Mouse (Mus musculus): ENCODE results near the gene Gm43517. TPM values are rescaled to one million over a fixed set of nuclear protein-coding genes. Genes with fewer than 3 reads are reported as not detected.

Gene Gm43517
- total RNA-seq, 1 experiment from 2014 or later, result not detected

DNA sequence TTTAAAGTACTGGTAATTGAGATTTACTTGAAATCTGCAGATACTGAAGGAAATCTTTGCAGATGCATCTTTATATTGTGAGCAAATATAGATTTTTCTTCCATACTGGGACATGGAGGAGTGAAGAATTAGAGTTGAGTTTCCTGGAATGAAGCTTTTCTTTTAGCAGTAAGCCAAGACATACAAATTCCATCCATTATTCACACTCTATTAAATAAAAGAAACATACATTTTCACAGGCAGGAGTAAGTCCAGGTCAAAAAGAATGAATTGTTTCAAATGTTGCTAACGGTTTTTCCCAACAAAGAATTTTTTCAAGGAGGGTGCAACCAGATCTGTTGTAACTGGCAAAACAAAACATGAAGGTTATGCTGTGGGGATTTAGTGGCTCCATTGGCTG lies 14.6 kb downstream of the Gm43517 start:
- ATAC-seq (ENCODE audit: extremely low read depth, insufficient number of reproducible peaks, low FRiP score, poor library complexity, severe bottlenecking), result no peak

DNA sequence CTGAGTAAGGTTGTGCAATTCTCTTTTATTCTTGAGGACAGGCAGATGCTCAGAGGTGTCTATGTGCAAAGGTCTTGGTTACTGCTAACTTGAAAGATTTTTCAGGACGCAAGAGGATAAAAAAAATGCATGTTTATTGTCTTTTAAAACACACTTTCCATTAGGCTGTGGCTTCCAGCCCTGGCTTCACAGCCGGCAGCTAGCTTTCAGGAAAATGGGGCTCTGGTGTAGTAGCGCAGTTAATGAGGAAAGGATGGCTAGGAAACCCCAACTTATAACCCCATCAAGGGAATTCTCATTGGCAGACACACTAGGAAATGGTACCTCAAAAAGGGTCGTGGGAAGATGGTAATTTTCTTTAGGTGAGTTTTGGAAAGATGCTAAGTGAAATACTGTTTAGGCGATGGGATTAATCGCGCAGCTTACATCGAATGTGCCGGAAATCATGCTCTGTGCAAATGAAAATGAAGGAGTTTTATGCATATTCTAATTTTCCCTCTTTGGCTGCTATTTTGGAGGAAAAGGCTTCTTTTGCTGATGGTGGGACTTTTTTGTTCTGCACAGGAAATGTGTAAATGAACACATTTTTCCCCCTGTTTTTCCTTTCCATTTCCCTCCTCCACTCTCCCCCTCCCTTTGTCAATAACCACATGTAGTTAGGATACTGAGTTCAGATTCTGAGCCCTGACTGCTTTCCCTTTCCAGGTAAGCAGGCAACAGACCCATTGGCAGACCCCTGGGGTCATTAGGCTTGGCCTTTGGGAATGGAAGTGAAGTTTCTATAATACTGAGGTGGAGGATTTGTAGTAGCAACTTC lies 15.3 kb downstream of the Gm43517 start:
- ATAC-seq (ENCODE audit: extremely low read depth, insufficient number of reproducible peaks, low FRiP score, poor library complexity, severe bottlenecking), result no peak

DNA sequence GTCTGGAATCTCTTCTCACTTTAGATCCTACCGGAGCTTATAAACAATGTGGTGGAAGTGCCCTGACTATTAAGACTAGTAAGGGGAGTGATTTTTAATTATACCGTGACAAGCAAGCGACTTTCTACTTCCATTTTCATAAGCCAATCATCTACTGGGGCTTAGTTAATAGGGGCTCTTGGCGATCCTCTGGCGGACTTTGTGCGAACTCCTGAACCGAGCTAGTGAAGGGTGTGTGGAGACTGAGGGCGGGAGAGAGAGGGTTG lies 15.8 kb downstream of the Gm43517 start:
- no peak for ATAC-seq (ENCODE audit: extremely low read depth, insufficient number of reproducible peaks, low FRiP score, poor library complexity, severe bottlenecking)

DNA sequence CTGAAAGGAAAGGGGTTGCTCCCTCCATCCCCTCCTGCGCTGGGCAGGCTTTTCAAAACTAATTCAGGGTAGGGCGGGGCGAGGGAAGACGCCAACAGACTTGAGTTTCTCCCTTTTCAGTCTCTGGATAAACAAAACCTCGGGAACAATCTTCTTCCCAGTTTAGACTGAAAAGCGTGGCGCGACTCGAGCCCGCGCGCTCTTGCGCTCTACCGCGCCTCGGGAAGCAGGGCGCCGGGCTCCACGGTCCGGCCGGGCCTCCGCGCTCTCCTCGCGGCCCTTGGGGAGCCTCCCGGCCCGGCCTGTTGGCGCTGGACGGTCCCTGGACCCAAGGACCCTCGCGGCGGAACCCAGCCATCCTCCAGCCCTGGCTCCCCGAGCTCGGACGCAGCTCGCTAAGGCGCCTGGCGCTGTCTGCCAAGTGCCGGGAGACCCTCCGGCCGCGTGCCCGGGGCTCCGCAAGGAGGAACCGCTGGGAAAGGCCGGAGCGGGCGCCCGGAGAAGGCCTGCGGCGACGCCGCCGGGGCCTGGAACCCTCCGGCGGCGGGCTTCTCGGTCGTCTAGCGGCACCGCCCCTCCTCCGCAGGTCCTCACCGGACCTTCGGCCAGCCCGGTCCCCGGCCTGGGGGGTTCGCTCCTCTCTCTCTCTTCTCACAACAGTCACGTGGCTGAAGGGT lies 16.3 kb downstream of the Gm43517 start:
- no peak for ATAC-seq (ENCODE audit: extremely low read depth, insufficient number of reproducible peaks, low FRiP score, poor library complexity, severe bottlenecking)

DNA sequence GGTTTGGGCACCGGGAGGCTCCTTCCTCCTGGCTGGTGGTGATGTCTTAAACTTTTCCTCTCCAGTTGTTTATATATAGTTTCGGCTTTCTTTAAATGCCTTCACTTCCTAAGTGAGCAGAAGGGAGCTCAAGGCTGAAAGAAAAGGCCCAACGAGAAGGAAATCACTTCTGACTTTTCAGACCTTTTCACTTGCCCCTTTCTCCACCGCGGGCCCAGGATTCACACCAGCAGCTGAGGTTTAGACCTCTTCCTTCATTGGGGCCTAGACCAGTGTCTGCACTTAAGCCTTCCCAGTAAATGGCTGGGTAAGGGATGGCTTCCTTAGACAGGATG lies 16.8 kb downstream of the Gm43517 start:
- no peak for ATAC-seq (ENCODE audit: extremely low read depth, insufficient number of reproducible peaks, low FRiP score, poor library complexity, severe bottlenecking)

DNA sequence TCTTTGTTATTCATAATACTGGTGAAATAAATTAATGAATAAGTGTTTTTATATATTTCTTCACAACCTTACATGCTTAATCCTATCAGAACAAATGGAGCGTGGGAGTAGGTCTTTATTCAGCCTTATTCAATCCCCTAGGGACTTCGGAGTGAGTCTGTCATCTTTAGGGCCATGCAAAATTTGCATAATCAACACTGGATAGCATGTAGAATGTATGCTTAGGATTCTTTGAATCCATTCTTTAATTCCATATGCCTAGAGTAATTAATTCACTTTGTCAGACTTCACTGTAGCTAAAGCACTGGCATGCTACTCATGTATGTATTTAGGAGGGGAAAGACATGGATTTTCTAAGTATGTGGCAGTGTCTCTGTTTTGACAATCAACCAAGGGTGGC lies 24.9 kb downstream of the Gm43517 start:
- ATAC-seq (ENCODE audit: extremely low read depth, insufficient number of reproducible peaks, low FRiP score, poor library complexity, severe bottlenecking), result no peak

DNA sequence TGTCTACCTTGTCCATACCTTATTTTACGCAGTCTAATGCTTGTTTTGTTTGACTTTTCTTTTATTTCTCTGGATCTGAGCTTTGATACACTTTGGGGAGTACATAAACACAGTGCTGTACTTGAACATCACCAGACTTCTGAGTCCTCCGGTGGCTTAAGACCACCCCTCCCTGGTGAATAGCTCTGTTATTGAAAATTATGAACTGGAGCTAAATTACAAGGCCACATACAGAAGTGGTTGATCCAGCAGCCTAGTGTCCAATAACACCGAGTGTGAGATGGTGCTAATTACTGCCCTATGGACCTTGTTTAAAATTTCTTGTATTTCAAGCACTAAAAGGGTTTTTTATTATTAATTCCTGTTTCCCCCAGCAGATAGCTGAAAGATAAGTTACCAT lies 33.0 kb downstream of the Gm43517 start:
- ATAC-seq (ENCODE audit: extremely low read depth, insufficient number of reproducible peaks, low FRiP score, poor library complexity, severe bottlenecking), result no peak

Other genes starting within 250 kb of the Gm43517 start
- not detected in 2 replicates for gene Foxg1, start 2.5 kb upstream of the Gm43517 start, total RNA-seq (2017)

All from neutrophil, adult 5-6 weeks (primary cell).